ENCODE assay signal across 10 mouse cellular contexts in the genomic region with DNA sequence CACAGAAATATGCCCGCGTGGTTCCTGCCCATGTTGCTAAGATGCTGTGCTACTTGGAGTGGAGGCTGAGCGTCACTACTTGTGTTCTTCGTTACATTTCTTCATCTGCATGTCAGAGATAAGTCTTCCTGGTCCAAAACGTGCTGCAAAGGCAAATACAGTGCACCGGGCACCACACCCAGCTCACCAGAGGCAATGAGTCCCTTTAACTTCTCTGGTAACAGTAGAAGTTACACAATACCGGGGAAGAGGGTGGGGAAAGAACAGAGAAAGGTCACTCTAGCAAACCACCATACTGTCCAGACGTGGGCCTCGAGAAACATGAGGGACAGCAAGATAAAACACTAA.
A peak's percentile ranks its signal among the peaks of the same experiment; 100 is the strongest.
DNase-seq lines count a peak whose midpoint lies in the region; ATAC-seq and TF ChIP-seq lines count a peak whose summit lies in the region.
"Had no signal": no experiment of that assay in that cellular context is flagged by ENCODE, and none has a peak within 500 bp of the region (broad histone marks: within the 10 kb centered on the region; RNA-seq: fewer than 3 reads in every experiment).

No protein-coding gene starts in this region.

- H3K27ac ChIP-seq in forebrain, embryonic 10.5 days, result peak overlapping the region; percentile 69; the same call in 1 of the 2 replicates
- no peak overlapping the region for H3K27ac ChIP-seq in forebrain, postnatal 0 days (ENCODE audit: low read depth, low read length)
- peak overlapping the region; percentile 85 for H3K27ac ChIP-seq in liver, embryonic 16.5 days (ENCODE audit: low read length)
- H3K27ac ChIP-seq: neural tube, embryonic 13.5 days had no signal

- H3K36me3 ChIP-seq in forebrain, embryonic 10.5 days (replicated peaks), result peaks cover 7% of the 10 kb centered on the region; the same call in 1 of the 2 replicates
- H3K36me3 ChIP-seq in forebrain, postnatal 0 days (ENCODE audit: insufficient read depth), result no peaks in the 10 kb centered on the region
- no peaks in the 10 kb centered on the region for H3K36me3 ChIP-seq in liver, embryonic 16.5 days (ENCODE audit: control insufficient read depth, insufficient read depth)
- H3K36me3 ChIP-seq: neural tube, embryonic 13.5 days had no signal

- WGBS in forebrain, embryonic 10.5 days, result 90% methylated on average over 9 of the region's 9 CpGs
- WGBS in forebrain, postnatal 0 days, result 83% methylated on average over 9 of the region's 9 CpGs
- 8% methylated on average over 9 of the region's 9 CpGs for WGBS in liver, embryonic 16.5 days (ENCODE audit: insufficient replicate concordance)

- H3K4me1 ChIP-seq in forebrain, embryonic 10.5 days, result peaks cover 70% of the 10 kb centered on the region
- no peaks in the 10 kb centered on the region for H3K4me1 ChIP-seq in forebrain, postnatal 0 days (ENCODE audit: insufficient read depth)
- H3K4me1 ChIP-seq in liver, embryonic 16.5 days (ENCODE audit: control insufficient read depth, low read depth, low read length), result peaks cover 57% of the 10 kb centered on the region

- no peak for DNase-seq in forebrain, embryonic 10.5 days (ENCODE audit: extremely low spot score, low spot score)
- DNase-seq in forebrain, postnatal 0 days, result no peak
- DNase-seq in spleen, postnatal 36 days (ENCODE audit: low spot score in 2 of 2), result peak; percentile 21 to 46
- DNase-seq in spleen, adult 18-20 months, result no peak
- DNase-seq in frontal cortex, adult 2 months (ENCODE audit: extremely low spot score in 1 of 2, low spot score in 1 of 2), result no peak
- no peak for DNase-seq in right cerebral cortex, adult 18-20 months
- no peak for DNase-seq in left cerebral cortex, adult 11 months (ENCODE audit: low spot score)
- DNase-seq: heart, postnatal 10 days had no signal

- TF ChIP-seq CTCF in forebrain, postnatal 0 days (IDR thresholded peaks at IDR 0.05; ENCODE audit: low read depth), result no peak

- H3K4me3 ChIP-seq in forebrain, embryonic 10.5 days, result no peak overlapping the region
- H3K4me3 ChIP-seq in forebrain, postnatal 0 days (ENCODE audit: low read depth, low read length), result no peak overlapping the region
- H3K4me3 ChIP-seq in liver, embryonic 16.5 days (ENCODE audit: low read depth, low read length), result no peak overlapping the region
- H3K4me3 ChIP-seq: neural tube, embryonic 13.5 days had no signal

- no peak overlapping the region for H3K9ac ChIP-seq in forebrain, postnatal 0 days
- H3K9ac ChIP-seq in liver, embryonic 16.5 days (ENCODE audit: low read depth, low read length), result no peak overlapping the region
- H3K9ac ChIP-seq: neural tube, embryonic 13.5 days had no signal

- no peak for ATAC-seq in forebrain, postnatal 0 days
- ATAC-seq in liver, embryonic 16.5 days (ENCODE audit: low read depth), result peak; percentile 85

- no peaks in the 10 kb centered on the region for H3K9me3 ChIP-seq in forebrain, embryonic 10.5 days
- H3K9me3 ChIP-seq in forebrain, postnatal 0 days (ENCODE audit: low read length), result no peaks in the 10 kb centered on the region
- no peaks in the 10 kb centered on the region for H3K9me3 ChIP-seq in liver, embryonic 16.5 days (replicated peaks; ENCODE audit: control insufficient read depth, low read length)
- H3K9me3 ChIP-seq: neural tube, embryonic 13.5 days had no signal

- no peaks in the 10 kb centered on the region for H3K27me3 ChIP-seq in forebrain, embryonic 10.5 days (ENCODE audit: poor library complexity, severe bottlenecking)
- no peaks in the 10 kb centered on the region for H3K27me3 ChIP-seq in forebrain, postnatal 0 days (ENCODE audit: insufficient read depth, low read length)
- H3K27me3 ChIP-seq in liver, embryonic 16.5 days (ENCODE audit: control insufficient read depth, insufficient read depth, low read depth, low read length), result no peaks in the 10 kb centered on the region
- H3K27me3 ChIP-seq: neural tube, embryonic 13.5 days had no signal

- H3K4me2 ChIP-seq in forebrain, postnatal 0 days (ENCODE audit: low read depth), result no peak overlapping the region
- H3K4me2 ChIP-seq in liver, embryonic 16.5 days (ENCODE audit: low read depth, low read length), result peak overlapping the region; percentile 28; the same call in 1 of the 2 replicates
- H3K4me2 ChIP-seq: neural tube, embryonic 13.5 days had no signal

Comparison
In these comparisons a context has a peak if more than half of its experiments do, and no peak if none do; other contexts are left out.
1. DNase-seq: peak in spleen, postnatal 36 days (2 of 2); none in forebrain, embryonic 10.5 days (single experiment), forebrain, postnatal 0 days (single experiment), spleen, adult 18-20 months (0 of 2), frontal cortex, adult 2 months (0 of 2), right cerebral cortex, adult 18-20 months (single experiment) and left cerebral cortex, adult 11 months (single experiment).